Mouse (Mus musculus): ENCODE measurements at regions not wholly inside any gene's neighbourhood (a gene's known extent, or its start where the extent isn't known, plus 50 kb on each side); places are given as distances from the start of the nearest gene placed in this dataset.

- no peak for TF ChIP-seq CTCF (IDR thresholded peaks at IDR 0.05; ENCODE audit: borderline replicate concordance, insufficient read depth, low read depth, low read length)
- no peak for TF ChIP-seq POLR2A (IDR thresholded peaks at IDR 0.05; ENCODE audit: borderline replicate concordance, insufficient read depth, low read length)
These were observed 229.6 kb upstream of the Gm10306 start for GRCm38 (mm10) chr4:94326759-94327158.
